Mouse (Mus musculus) kidney, embryonic 16.5 days (tissue): ENCODE measurements around the gene Ino80b. TPM values are rescaled to one million over a fixed set of nuclear protein-coding genes. Genes with fewer than 3 reads are reported as not detected.

Source experiments
- ATAC-seq: fragments of 200-750 bp; cut with Nextera tagmentation; 2 replicates; pipeline ENCODE4 v1.8.0; 2017; ENCODE audit warnings: moderate TSS enrichment; ENCODE audit not compliant: low FRiP score, low TSS enrichment
- H3K27ac ChIP-seq: fragments of 300-500 bp; sonication (generic); 2 replicates; pipeline ENCODE4 v1.5.1; 2014; ENCODE audit warnings: low read length
- H3K27me3 ChIP-seq: fragments of 300-500 bp; sonication (generic); 2 replicates; pipeline ENCODE4 v1.6.1; 2014; ENCODE audit warnings: low read length, control low read depth, mixed read lengths; ENCODE audit not compliant: insufficient read depth
- H3K36me3 ChIP-seq: fragments of 300-500 bp; sonication (generic); 2 replicates; pipeline ENCODE4 v1.6.1; 2014; ENCODE audit warnings: low read length, control low read depth, mixed read lengths; ENCODE audit not compliant: insufficient read depth
- H3K4me1 ChIP-seq: fragments of 300-500 bp; sonication (generic); 2 replicates; pipeline ENCODE4 v1.6.1; 2014; ENCODE audit warnings: low read length, control low read depth, mixed read lengths; ENCODE audit not compliant: insufficient read depth
- H3K4me2 ChIP-seq: fragments of 300-500 bp; sonication (generic); replicated peaks from 2 replicates; pipeline ENCODE4 v1.6.1; 2014; ENCODE audit warnings: low read depth, low read length
- H3K4me3 ChIP-seq: fragments of 300-500 bp; sonication (generic); 2 replicates; pipeline ENCODE4 v1.5.1; 2014; ENCODE audit warnings: mild to moderate bottlenecking, low read length
- H3K9ac ChIP-seq: fragments of 300-500 bp; sonication (generic); replicated peaks from 2 replicates; pipeline ENCODE4 v1.6.1; 2014; ENCODE audit warnings: low read length
- H3K9me3 ChIP-seq: fragments of 300-500 bp; sonication (generic); 2 replicates; pipeline ENCODE4 v1.6.1; 2016; ENCODE audit warnings: low read length, control low read depth
- WGBS: fragments of 180-500 bp; shearing (Covaris S2); extraction: QIAGEN DNeasy Blood & Tissue Kit; methylation state at CpG from one replicate; pipeline ENCODE4 v1.1.7; 2014; 5-methylcytosine and 5-hydroxymethylcytosine counted together
- polyA plus RNA-seq: library from polyadenylated mRNA; unstranded; fragments of >200 nt; fragmentation: Nextera tagmentation; extraction: Ambion mirVana; gene quantifications from 2 replicates; pipeline ENCODE4 v1.2.1, GENCODE M21; 2015

The Ino80b gene
- polyA plus RNA-seq, 1 experiment from 2014 or later: 14.2 TPM

GRCm38 (mm10) chr6:83115011-83115671, 10.1 kb downstream of the Ino80b start, which contains the start of gene Mogs:
Mogs (plus strand) TSS chr6:83115496.
- Histone ChIP-seq H3K9me3 (no peaks in the 10 kb centered on the region), H3K4me2 (peak within 1 kb of the TSS; percentile 90), H3K27me3 (no peaks in the 10 kb centered on the region), H3K9ac (peak within 1 kb of the TSS; percentile 69), H3K4me3 (peak within 1 kb of the TSS; percentile 72), H3K4me1 (peaks cover 39% of the 10 kb centered on the region), H3K36me3 (peaks cover 17% of the 10 kb centered on the region), H3K27ac (peak within 1 kb of the TSS; percentile 82)
- 1% methylated on average over 40 of the region's 58 CpGs for WGBS
- ATAC-seq: peak; percentile 89

GRCm38 (mm10) chr6:83111510-83112136, 13.6 kb downstream of the Ino80b start:
- no peak overlapping the region for H3K4me3 ChIP-seq
- H3K36me3 ChIP-seq: no peaks in the 10 kb centered on the region; the same call in 1 of the 2 replicates
- H3K9ac ChIP-seq: no peak overlapping the region
- WGBS: 89% methylated on average over 4 of the region's 4 CpGs
- H3K27ac ChIP-seq: no peak overlapping the region
- peaks cover 28% of the 10 kb centered on the region for H3K4me1 ChIP-seq
- ATAC-seq: no peak
- no peaks in the 10 kb centered on the region for H3K27me3 ChIP-seq
- no peaks in the 10 kb centered on the region for H3K9me3 ChIP-seq
- H3K4me2 ChIP-seq: no peak overlapping the region

- Histone ChIP-seq H3K36me3 (no peaks in the 10 kb centered on the region; the same call in 1 of the 2 replicates), H3K4me3 (peak within 1 kb of the TSS; percentile 98), H3K27ac (peak within 1 kb of the TSS; percentile 88), H3K9ac (peak within 1 kb of the TSS; percentile 95), H3K9me3 (no peaks in the 10 kb centered on the region), H3K4me1 (peaks cover 15% of the 10 kb centered on the region), H3K4me2 (peak within 1 kb of the TSS; percentile 69), H3K27me3 (no peaks in the 10 kb centered on the region)
- peak; percentile 91 for ATAC-seq
- under 1% methylated on average over 76 of the region's 76 CpGs for WGBS
Observed at GRCm38 (mm10) chr6:83108762-83109668, 16.2 kb downstream of the Ino80b start, which contains the start of gene Mrpl53. Mrpl53 (plus strand) TSS chr6:83109040.

- peaks cover 23% of the 10 kb centered on the region for H3K4me1 ChIP-seq
- H3K4me3 ChIP-seq: peak overlapping the region; percentile 98; the same call in 1 of the 2 replicates
- H3K9me3 ChIP-seq: no peaks in the 10 kb centered on the region
- ATAC-seq: peak; percentile 20; the same call in 1 of the 2 replicates
- H3K27me3 ChIP-seq: no peaks in the 10 kb centered on the region
- peak overlapping the region; percentile 88; the same call in 1 of the 2 replicates for H3K27ac ChIP-seq
- WGBS: 37% methylated on average over 13 of the region's 13 CpGs
- H3K4me2 ChIP-seq: peak overlapping the region; percentile 69
- peak overlapping the region; percentile 95 for H3K9ac ChIP-seq
- no peaks in the 10 kb centered on the region; the same call in 1 of the 2 replicates for H3K36me3 ChIP-seq
Observed at GRCm38 (mm10) chr6:83107566-83108400, 17.4 kb downstream of the Ino80b start.

GRCm38 (mm10) chr6:83104158-83104557, 21.1 kb downstream of the Ino80b start:
- WGBS: 77% methylated on average over 4 of the region's 4 CpGs

GRCm38 (mm10) chr6:83103130-83103650, 22.0 kb downstream of the Ino80b start:
- H3K4me1 ChIP-seq: peaks cover 31% of the 10 kb centered on the region
- H3K27ac ChIP-seq: no peak overlapping the region
- no peak overlapping the region; the same call in 1 of the 2 replicates for H3K4me3 ChIP-seq
- H3K9ac ChIP-seq: no peak overlapping the region
- no peaks in the 10 kb centered on the region for H3K27me3 ChIP-seq
- no peaks in the 10 kb centered on the region for H3K9me3 ChIP-seq
- ATAC-seq: no peak
- 53% methylated on average over 11 of the region's 11 CpGs for WGBS
- peak overlapping the region; percentile 99; the same call in 1 of the 2 replicates for H3K4me2 ChIP-seq
- no peaks in the 10 kb centered on the region for H3K36me3 ChIP-seq

More at GRCm38 (mm10) chr6:83104158-83104557, 21.1 kb downstream of the Ino80b start:
- H3K27me3 ChIP-seq: no peaks in the 10 kb centered on the region
- no peak overlapping the region for H3K4me3 ChIP-seq
- no peaks in the 10 kb centered on the region for H3K36me3 ChIP-seq
- H3K4me1 ChIP-seq: peaks cover 28% of the 10 kb centered on the region
- no peaks in the 10 kb centered on the region for H3K9me3 ChIP-seq
- no peak overlapping the region for H3K27ac ChIP-seq
- H3K4me2 ChIP-seq: no peak overlapping the region
- no peak for ATAC-seq
- H3K9ac ChIP-seq: no peak overlapping the region

- ATAC-seq: peak; percentile 79
- WGBS: under 1% methylated on average over 73 of the region's 74 CpGs
Observed at GRCm38 (mm10) chr6:83101688-83102556, 23.3 kb downstream of the Ino80b start.

GRCm38 (mm10) chr6:83101316-83101687, 23.9 kb downstream of the Ino80b start, which contains the start of the genes Ccdc142 and Gm42688:
Ccdc142 (plus strand) TSS chr6:83101601.
Gm42688 (plus strand) TSS chr6:83101617.
- H3K4me3 ChIP-seq: peak within 1 kb of the TSS; percentile 71
- ATAC-seq: peak; percentile 89
- H3K27me3 ChIP-seq: no peaks in the 10 kb centered on the region
- H3K4me1 ChIP-seq: peaks cover 30% of the 10 kb centered on the region
- H3K9me3 ChIP-seq: no peaks in the 10 kb centered on the region
- under 1% methylated on average over 25 of the region's 25 CpGs for WGBS
- no peaks in the 10 kb centered on the region for H3K36me3 ChIP-seq
- H3K27ac ChIP-seq: peak within 1 kb of the TSS; percentile 84
- peak within 1 kb of the TSS; percentile 99 for H3K4me2 ChIP-seq
- peak within 1 kb of the TSS; percentile 86 for H3K9ac ChIP-seq

More at GRCm38 (mm10) chr6:83101688-83102556, 23.3 kb downstream of the Ino80b start:
- Histone ChIP-seq H3K9me3 (no peaks in the 10 kb centered on the region), H3K4me3 (peak overlapping the region; percentile 71), H3K4me1 (peaks cover 30% of the 10 kb centered on the region), H3K36me3 (no peaks in the 10 kb centered on the region), H3K9ac (peak overlapping the region; percentile 86), H3K27me3 (no peaks in the 10 kb centered on the region), H3K27ac (peak overlapping the region; percentile 84), H3K4me2 (peak overlapping the region; percentile 99)
